Mouse (Mus musculus) heart, embryonic 15.5 days (tissue): ENCODE data around the gene 1700080O16Rik. TPM values are rescaled to one million over a fixed set of nuclear protein-coding genes. Genes with fewer than 3 reads are reported as not detected.

Experiments
- ATAC-seq: fragments of 200-750 bp; cut with Nextera tagmentation; replicated peaks from 2 replicates; pipeline ENCODE4 v1.8.0; 2017; ENCODE audit warnings: low read depth, moderate TSS enrichment; ENCODE audit not compliant: insufficient number of reproducible peaks, insufficient read depth, low FRiP score
- H3K27ac ChIP-seq: fragments of 300-500 bp; sonication (generic); 2 replicates; pipeline ENCODE4 v1.5.1; 2015; ENCODE audit warnings: mild to moderate bottlenecking, inconsistent platforms
- H3K27me3 ChIP-seq: fragments of 300-500 bp; sonication (generic); 2 replicates; pipeline ENCODE4 v1.6.1; 2015; ENCODE audit warnings: inconsistent platforms
- H3K36me3 ChIP-seq: fragments of 300-500 bp; sonication (generic); 2 replicates; pipeline ENCODE4 v1.6.1; 2015; ENCODE audit warnings: mild to moderate bottlenecking, inconsistent platforms
- H3K4me1 ChIP-seq: fragments of 300-500 bp; sonication (generic); replicated peaks from 2 replicates; pipeline ENCODE4 v1.6.1; 2015; ENCODE audit warnings: inconsistent platforms
- H3K4me2 ChIP-seq: fragments of 300-500 bp; sonication (generic); 2 replicates; pipeline ENCODE4 v1.6.1; 2015; ENCODE audit warnings: inconsistent platforms, mild to moderate bottlenecking, moderate library complexity
- H3K4me3 ChIP-seq: fragments of 300-500 bp; sonication (generic); 2 replicates; pipeline ENCODE4 v1.5.1; 2015; ENCODE audit warnings: mild to moderate bottlenecking, inconsistent platforms
- H3K9ac ChIP-seq: fragments of 300-500 bp; sonication (generic); 2 replicates; pipeline ENCODE4 v1.6.1; 2015; ENCODE audit warnings: mild to moderate bottlenecking, inconsistent platforms
- H3K9me3 ChIP-seq: fragments of 300-500 bp; sonication (generic); replicated peaks from 2 replicates; pipeline ENCODE4 v1.6.1; 2016; ENCODE audit warnings: inconsistent platforms
- WGBS: fragments of 180-500 bp; shearing (Covaris S2); methylation state at CpG from one replicate; pipeline ENCODE4 v1.1.7; 2015; ENCODE audit warnings: mixed read lengths; 5-methylcytosine and 5-hydroxymethylcytosine counted together
- polyA plus RNA-seq: library from polyadenylated mRNA; unstranded; fragments of >200 nt; fragmentation: Nextera tagmentation; extraction: Ambion mirVana; gene quantifications from 2 replicates; pipeline ENCODE4 v1.2.1, GENCODE M21; 2015

1700080O16Rik gene
- not detected in 2 replicates for polyA plus RNA-seq

- Histone ChIP-seq H3K9ac (no peak within 1 kb of the TSS), H3K9me3 (no peaks in the 10 kb centered on the region), H3K27ac (no peak within 1 kb of the TSS), H3K4me3 (no peak within 1 kb of the TSS), H3K4me1 (no peaks in the 10 kb centered on the region), H3K36me3 (no peaks in the 10 kb centered on the region), H3K4me2 (no peak within 1 kb of the TSS), H3K27me3 (no peaks in the 10 kb centered on the region)
- 90% methylated on average over 12 of the region's 12 CpGs for WGBS
- no peak for ATAC-seq
These were observed at the start of gene 1700080O16Rik for GRCm38 (mm10) chrX:51972672-51973071. Gene 1700080O16Rik, minus strand, starts transcription at chrX:51972772.

GRCm38 (mm10) chrX:52017660-52018059 is 45.1 kb upstream of the 1700080O16Rik start:
- no peak for ATAC-seq
- Histone ChIP-seq H3K4me1 (peaks cover 3% of the 10 kb centered on the region; the same call in 1 of the 2 replicates), H3K4me3 (no peak overlapping the region), H3K4me2 (no peak overlapping the region), H3K9me3 (no peaks in the 10 kb centered on the region), H3K27me3 (no peaks in the 10 kb centered on the region), H3K36me3 (no peaks in the 10 kb centered on the region), H3K9ac (no peak overlapping the region), H3K27ac (no peak overlapping the region)
- 60% methylated on average over 9 of the region's 9 CpGs for WGBS

GRCm38 (mm10) chrX:52000072-52000471 is 27.5 kb upstream of the 1700080O16Rik start:
- H3K27me3 ChIP-seq = no peaks in the 10 kb centered on the region
- no peaks in the 10 kb centered on the region for H3K9me3 ChIP-seq
- H3K27ac ChIP-seq = no peak overlapping the region
- no peak for ATAC-seq
- H3K36me3 ChIP-seq = no peaks in the 10 kb centered on the region
- no peaks in the 10 kb centered on the region for H3K4me1 ChIP-seq
- no peak overlapping the region for H3K9ac ChIP-seq
- H3K4me3 ChIP-seq = no peak overlapping the region
- no peak overlapping the region for H3K4me2 ChIP-seq
- 69% methylated on average over 5 of the region's 5 CpGs for WGBS

GRCm38 (mm10) chrX:51999426-51999825 is 26.9 kb upstream of the 1700080O16Rik start:
- no peaks in the 10 kb centered on the region for H3K27me3 ChIP-seq
- no peaks in the 10 kb centered on the region for H3K9me3 ChIP-seq
- ATAC-seq = no peak
- H3K27ac ChIP-seq = no peak overlapping the region
- WGBS = 55% methylated on average over 4 of the region's 4 CpGs
- H3K4me1 ChIP-seq = no peaks in the 10 kb centered on the region
- no peak overlapping the region for H3K4me3 ChIP-seq
- H3K36me3 ChIP-seq = no peaks in the 10 kb centered on the region
- no peak overlapping the region for H3K9ac ChIP-seq
- H3K4me2 ChIP-seq = no peak overlapping the region

GRCm38 (mm10) chrX:51976361-51976760 is 3.8 kb upstream of the 1700080O16Rik start:
- no peaks in the 10 kb centered on the region for H3K9me3 ChIP-seq
- no peaks in the 10 kb centered on the region for H3K36me3 ChIP-seq
- no peak overlapping the region for H3K4me3 ChIP-seq
- no peak for ATAC-seq
- 31% methylated on average over 4 of the region's 4 CpGs for WGBS
- H3K27me3 ChIP-seq = no peaks in the 10 kb centered on the region
- H3K27ac ChIP-seq = no peak overlapping the region
- H3K4me1 ChIP-seq = no peaks in the 10 kb centered on the region
- H3K9ac ChIP-seq = no peak overlapping the region
- H3K4me2 ChIP-seq = no peak overlapping the region

GRCm38 (mm10) chrX:51974618-51975017 is 2.0 kb upstream of the 1700080O16Rik start:
- H3K9me3 ChIP-seq = no peaks in the 10 kb centered on the region
- H3K4me3 ChIP-seq = no peak overlapping the region
- ATAC-seq = no peak
- H3K36me3 ChIP-seq = no peaks in the 10 kb centered on the region
- no peaks in the 10 kb centered on the region for H3K4me1 ChIP-seq
- no peaks in the 10 kb centered on the region for H3K27me3 ChIP-seq
- no peak overlapping the region for H3K4me2 ChIP-seq
- H3K27ac ChIP-seq = no peak overlapping the region
- H3K9ac ChIP-seq = no peak overlapping the region

- no peak for ATAC-seq
- H3K9ac ChIP-seq = no peak overlapping the region
- no peaks in the 10 kb centered on the region for H3K9me3 ChIP-seq
- H3K4me2 ChIP-seq = no peak overlapping the region
- H3K27me3 ChIP-seq = no peaks in the 10 kb centered on the region
- H3K4me1 ChIP-seq = no peaks in the 10 kb centered on the region
- H3K36me3 ChIP-seq = no peaks in the 10 kb centered on the region
- no peak overlapping the region for H3K27ac ChIP-seq
- no peak overlapping the region for H3K4me3 ChIP-seq
- WGBS = 69% methylated on average over 3 of the region's 3 CpGs
These were observed 24.5 kb downstream of the 1700080O16Rik start for GRCm38 (mm10) chrX:51948071-51948470.

GRCm38 (mm10) chrX:51938076-51938475 is 34.5 kb downstream of the 1700080O16Rik start:
- Histone ChIP-seq H3K27me3 (no peaks in the 10 kb centered on the region), H3K4me3 (no peak overlapping the region), H3K9me3 (no peaks in the 10 kb centered on the region), H3K9ac (no peak overlapping the region), H3K4me1 (no peaks in the 10 kb centered on the region), H3K4me2 (no peak overlapping the region), H3K27ac (no peak overlapping the region), H3K36me3 (no peaks in the 10 kb centered on the region)
- no peak for ATAC-seq
- 67% methylated on average over 5 of the region's 5 CpGs for WGBS

- no peaks in the 10 kb centered on the region for H3K9me3 ChIP-seq
- ATAC-seq = no peak
- H3K4me3 ChIP-seq = no peak overlapping the region
- 65% methylated on average over 4 of the region's 4 CpGs for WGBS
- H3K4me2 ChIP-seq = no peak overlapping the region
- H3K27ac ChIP-seq = no peak overlapping the region
- no peaks in the 10 kb centered on the region for H3K4me1 ChIP-seq
- no peaks in the 10 kb centered on the region for H3K36me3 ChIP-seq
- no peak overlapping the region for H3K9ac ChIP-seq
- no peaks in the 10 kb centered on the region for H3K27me3 ChIP-seq
These were observed 53.5 kb downstream of the 1700080O16Rik start for GRCm38 (mm10) chrX:51919091-51919490.

Other genes with a start within 250 kb of the 1700080O16Rik start
- not detected in 2 replicates for gene Usp26, start 171.5 kb downstream of the 1700080O16Rik start, polyA plus RNA-seq
- gene Gpc4, start 192.5 kb upstream of the 1700080O16Rik start, polyA plus RNA-seq = 46.2 and 46.5 TPM in 2 replicates